Mouse (Mus musculus): ENCODE measurements at regions not wholly inside any gene's neighbourhood (a gene's known extent, or its start where the extent isn't known, plus 50 kb on each side); places are given as distances from the start of the nearest gene placed in this dataset.

DNA sequence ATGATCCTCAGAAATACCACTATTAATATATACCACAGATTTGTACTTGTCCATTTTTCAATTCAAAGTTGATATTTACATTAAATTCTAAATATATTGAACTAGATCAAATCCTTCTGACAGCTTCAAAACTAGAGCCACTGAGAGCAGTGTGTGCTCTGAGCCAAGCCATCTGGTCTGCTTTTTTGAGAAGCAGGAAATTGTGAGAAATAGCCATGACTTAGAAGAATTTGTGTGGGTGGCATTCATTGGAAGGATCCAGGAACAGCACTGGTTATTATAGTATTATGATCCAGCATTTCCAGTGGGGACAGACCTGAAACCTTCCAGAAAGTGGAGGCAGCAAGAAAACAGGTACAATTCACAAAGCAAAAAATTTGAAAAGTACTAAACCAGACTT is 398.7 kb upstream of the Zfp960 start:
- TF ChIP-seq CTCF (IDR thresholded peaks at IDR 0.05; ENCODE audit: low read depth, low read length), result no peak
- no peak for TF ChIP-seq EP300 (IDR thresholded peaks at IDR 0.05; ENCODE audit: insufficient read depth, low read depth, low read length)
- no peak for TF ChIP-seq POLR2A (IDR thresholded peaks at IDR 0.05; ENCODE audit: insufficient read depth, low read length)

Measured in ES-Bruce4 (cell line).